Mouse (Mus musculus): Measurements from ENCODE around the gene Als2.

Gene Als2

DNA sequence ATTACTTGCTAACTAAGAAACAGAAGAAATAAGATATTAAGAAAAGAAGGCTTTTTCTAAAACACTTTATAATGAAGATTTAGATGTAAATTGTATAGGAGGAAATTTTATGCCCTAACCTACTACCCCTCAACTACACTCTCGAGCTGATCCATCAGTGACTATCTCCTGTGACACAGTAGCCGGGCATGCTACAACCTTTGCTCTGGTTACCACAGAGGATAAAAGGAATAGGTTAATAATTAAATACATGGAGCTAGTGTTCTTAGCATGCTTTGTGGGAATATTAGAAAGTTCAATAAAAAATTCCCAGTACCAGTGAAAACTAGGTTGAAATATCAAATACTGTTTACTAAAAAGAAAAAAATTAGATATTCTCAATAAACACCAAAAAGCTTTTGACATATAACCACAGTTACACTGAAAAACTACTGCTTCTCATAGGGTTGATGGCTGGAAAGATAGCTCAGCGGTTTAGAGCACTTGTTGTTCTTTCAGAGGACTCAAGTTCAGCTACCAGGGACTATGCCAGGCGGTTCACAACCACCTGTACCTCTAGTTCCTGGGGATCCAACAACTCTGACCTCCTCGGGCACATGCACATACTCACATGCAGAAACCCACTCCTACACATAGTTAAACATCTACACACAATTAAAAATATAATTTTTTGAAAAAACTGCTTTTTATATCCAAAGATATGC lies 24.8 kb downstream of the Als2 start:
- no peak for DNase-seq (ENCODE audit: low spot score)

DNA sequence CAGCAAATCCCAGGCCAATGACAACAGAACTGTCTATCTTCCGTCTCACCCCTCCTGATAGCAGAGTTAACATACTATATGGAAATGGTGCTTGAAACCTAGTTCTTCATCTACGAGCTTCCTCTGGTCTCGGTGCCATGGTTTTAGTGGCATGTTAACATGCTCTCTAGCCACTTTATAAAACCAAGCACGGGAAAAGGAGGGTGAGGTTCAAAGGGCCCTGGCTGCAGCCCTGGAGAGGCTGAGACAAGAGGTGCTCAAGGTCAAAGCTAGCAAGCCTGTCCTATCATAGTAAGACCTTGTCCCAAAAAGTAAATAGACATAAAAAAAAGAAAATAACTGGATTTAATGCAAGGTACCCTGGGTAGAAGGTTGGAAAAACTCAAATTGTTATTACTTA lies 25.4 kb downstream of the Als2 start:
- no peak for DNase-seq (ENCODE audit: low spot score)

DNA sequence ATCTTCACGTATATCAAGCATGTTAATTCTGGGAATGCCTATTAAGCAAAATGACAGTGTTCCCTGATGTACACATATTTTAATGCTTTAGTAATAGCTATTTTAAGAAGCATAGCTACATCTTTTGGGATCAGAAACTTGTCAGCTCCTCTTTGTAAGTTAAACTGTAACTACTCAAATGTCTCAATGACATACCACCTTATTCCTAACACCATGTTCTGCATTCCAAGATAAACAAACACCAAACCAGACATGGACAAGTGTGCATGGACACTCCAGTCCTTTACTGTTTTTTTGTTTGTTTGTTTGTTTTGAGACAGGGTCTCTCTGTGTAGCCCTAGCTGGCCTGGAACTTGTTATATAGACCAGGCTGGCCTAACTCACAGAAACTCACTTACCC lies 28.7 kb downstream of the Als2 start:
- no peak for DNase-seq (ENCODE audit: low spot score)

DNA sequence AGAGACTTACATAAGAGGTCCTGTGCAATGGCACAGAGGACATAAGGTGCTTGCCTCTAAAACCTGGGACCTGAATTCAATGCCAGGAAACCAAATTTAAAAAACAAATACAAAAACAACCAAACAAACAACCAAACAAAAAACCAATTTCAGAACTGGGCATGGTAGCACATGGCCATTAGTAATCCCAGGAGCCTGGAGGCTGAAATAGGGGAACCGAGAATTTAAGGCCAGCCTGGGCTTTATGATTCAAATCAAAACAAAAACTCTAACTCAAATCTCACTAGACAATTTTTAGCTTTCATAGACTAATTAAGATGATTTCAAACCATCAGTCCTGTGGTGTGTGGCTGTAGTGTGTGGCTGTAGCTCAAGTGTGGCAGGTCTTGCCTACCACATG lies 32.5 kb downstream of the Als2 start:
- DNase-seq (ENCODE audit: low spot score): no peak

DNA sequence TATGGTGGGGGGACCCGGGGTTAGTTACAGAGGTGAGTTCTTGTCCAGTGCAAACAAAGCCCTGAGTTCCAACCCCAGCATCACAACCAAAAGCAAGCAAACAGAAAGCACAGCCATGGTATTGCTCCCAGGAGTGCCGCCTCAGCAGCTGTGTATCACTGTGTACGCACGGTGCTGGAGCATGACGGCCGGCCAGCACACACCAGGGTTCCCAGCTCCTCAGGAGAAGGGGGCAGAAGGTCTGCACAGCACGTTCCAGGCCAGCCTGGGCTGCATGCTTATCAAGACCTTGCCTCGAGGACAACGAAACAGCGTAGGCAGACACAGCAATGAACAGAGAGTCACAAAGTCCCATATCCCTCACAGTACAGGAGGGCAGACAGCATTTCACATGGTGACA lies 34.7 kb downstream of the Als2 start:
- DNase-seq (ENCODE audit: low spot score): no peak

DNA sequence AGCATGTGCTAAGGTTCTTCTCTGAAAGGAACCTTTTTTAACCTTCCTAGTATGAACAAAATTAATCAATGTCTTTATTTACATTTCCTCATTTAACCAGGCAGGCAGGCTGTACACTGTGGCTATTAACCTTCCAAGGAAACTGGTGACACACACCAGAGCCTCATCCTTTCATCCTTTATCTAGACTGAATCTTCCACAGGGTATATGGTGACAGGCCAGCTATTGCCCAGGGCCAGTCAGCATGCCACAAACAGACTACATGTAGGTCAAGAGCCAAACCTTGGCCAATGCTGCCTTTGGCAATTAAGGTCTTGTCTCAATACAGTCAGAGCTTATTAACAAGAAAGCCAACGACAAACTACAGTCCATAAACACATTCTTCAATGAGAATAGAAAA lies 35.5 kb downstream of the Als2 start:
- peak; percentile 64 for DNase-seq (ENCODE audit: low spot score)

DNA sequence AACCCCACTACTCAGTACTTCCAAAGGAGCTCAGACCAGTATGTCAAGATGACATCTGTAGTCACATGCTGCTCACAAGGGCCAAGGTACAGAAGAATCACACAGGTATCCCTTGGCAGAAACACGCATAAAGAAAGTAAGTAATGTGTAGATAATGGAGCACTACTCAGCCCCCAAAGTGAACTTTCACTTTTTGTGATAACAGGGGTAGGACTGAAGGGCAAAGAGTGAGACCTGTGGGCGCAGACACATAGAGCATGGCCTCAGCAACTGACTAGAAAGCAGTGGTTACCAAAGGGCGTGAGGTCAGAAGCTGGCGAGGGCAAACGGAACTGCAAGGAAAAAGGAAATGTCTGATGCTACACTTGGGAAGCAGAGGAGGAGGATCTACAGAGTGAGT lies 36.1 kb downstream of the Als2 start:
- DNase-seq (ENCODE audit: low spot score): no peak

DNA sequence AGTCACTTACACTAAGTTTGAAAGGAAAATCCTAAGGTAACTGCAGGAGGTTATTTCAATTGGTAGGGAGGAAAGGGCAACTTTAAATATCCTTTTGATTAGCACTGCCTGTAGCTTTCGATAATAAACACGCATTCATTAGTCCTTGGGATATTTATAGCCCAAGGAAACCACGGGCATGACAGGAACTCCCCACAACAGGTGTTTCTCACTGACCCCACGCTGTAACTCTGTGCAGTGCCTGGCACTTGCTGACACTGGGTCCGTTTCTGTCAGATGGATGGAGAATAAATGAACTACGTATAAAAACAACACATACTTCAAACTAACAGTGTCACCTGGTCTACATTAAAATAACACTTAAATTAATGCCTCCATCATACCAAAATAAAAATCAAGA lies 42.1 kb downstream of the Als2 start:
- no peak for DNase-seq (ENCODE audit: low spot score)

DNA sequence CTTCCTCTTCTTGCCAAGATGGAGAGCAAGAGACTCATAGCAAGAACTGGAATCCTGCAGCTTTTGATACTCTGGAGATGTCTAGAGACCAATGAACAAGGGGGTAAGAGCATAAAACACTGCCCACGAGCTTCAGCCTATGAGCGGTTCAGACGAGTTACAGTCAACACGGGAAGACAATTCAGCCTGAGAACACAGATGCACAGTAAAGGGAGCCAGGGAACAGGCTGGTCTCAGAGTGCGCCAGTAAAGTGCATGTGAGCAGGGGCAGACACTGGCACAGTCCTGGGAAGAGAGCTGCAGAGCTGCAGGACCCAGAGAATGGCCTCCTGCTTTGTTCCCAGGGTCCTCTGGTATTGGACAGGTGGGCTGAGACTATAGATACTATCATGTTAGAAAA lies 49.2 kb downstream of the Als2 start:
- DNase-seq (ENCODE audit: low spot score): no peak

DNA sequence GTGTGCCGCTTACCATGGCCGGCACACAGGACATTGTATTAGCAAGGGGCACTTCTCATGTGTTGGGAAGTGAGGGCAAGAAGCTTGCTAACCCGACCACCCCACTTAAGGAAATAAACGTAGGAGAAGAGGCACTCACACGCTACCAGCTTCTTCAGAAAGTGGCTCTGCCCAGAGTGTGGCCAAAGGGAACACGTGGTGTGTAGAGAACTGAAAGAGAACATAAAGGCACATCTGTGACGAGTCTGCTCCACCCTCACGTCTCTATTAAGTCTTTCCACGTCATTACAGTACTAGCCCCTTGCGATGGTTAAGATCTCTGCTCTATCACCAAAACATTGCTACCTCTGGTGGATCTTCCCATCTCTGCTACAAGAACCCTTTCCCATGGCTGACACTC lies 50.7 kb downstream of the Als2 start:
- DNase-seq (ENCODE audit: low spot score): no peak

DNA sequence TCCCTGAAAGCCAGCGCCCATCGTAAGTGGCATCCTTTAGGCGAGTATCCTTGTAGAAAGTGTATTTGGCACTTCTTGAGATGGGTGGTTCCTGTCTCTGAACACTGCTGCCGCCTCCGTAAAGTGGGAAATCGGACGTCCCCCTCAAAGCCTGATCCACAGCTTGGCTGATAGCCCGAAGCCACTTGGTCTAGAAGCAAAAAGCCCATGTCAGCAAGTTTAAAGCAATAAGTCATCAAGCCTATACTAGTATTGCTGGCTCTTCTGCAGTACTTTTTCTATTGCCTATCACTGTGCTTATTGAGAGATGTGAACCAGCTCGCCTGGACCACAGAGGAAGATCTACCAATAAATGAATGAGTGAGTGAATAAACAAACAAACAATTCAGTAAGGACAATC lies 51.6 kb downstream of the Als2 start:
- DNase-seq (ENCODE audit: low spot score): no peak

DNA sequence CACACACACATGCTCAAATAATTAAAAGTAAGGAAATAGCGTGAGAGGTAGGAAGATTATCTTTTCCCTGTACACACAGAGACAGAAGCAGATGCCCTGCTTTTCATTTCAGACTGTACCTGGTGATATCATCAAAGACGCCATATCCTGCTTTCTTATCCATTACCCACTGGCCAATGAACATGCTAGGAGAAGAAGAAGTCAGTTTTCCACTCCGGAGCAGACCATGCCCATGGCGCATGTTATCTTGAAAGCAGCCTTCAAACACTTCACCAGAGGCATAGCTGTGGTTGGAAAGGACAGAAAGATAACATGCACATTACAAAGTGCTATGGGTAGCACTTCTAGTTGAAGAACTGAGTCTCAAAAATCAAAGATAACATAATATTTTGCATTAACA lies 54.0 kb downstream of the Als2 start:
- DNase-seq (ENCODE audit: low spot score): no peak

DNA sequence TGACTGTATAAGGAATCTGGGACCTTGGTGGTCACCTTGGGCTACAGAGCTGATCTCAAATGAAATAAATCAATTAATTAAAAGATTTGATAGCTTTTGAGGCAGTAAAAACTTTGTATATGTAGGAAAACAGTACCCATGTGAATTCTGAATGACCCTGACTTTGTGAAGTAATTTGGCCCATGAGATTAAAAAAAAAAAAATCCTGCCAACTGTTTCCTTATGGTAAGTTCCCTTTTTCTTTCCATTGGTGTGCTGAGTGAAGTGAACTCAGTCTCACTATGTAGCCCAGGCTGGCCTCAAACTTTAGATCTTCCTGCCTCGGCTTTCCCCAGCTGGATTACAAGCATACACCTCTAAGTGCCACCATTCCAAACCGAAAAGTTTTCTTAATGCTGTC lies 54.7 kb downstream of the Als2 start:
- DNase-seq (ENCODE audit: low spot score): no peak

DNA sequence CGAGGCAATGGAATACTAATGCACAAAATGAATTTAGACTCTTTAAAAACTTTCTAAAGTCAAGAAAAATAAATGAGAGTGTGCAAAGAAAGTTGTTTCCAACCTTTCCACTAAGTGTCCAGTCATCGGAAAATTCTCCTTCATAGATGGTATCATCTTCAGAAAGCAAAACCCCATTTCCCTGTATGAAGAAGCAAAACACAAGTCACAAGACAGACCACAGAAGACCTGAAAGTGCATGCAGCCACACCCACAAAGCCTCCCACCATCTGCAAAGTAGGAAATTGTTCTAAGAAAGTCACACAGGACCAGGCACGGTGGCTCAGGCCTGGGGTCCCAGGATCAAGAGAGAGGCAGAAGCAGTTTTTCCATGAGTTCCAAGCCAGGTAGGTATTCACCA lies 57.0 kb downstream of the Als2 start:
- DNase-seq (ENCODE audit: low spot score): no peak

DNA sequence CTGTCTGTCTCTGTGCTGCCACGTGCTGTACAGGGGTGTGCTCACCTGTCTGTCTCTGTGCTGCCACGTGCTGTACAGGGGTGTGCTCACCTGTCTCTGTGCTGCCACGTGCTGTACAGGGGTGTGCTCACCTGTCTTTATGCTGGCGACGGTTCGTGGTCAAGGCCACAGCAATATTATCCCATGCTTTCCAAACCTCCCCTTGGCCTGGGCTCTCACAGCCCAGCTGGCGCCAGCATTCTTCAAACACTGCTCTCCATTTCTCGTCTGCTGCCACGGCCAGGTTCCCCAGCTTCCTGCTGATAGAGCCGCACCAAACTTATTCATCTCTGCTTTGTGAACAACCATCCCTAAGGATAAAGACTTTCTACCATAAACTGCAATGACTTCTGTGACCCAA lies 58.6 kb downstream of the Als2 start:
- no peak for DNase-seq (ENCODE audit: low spot score)

DNA sequence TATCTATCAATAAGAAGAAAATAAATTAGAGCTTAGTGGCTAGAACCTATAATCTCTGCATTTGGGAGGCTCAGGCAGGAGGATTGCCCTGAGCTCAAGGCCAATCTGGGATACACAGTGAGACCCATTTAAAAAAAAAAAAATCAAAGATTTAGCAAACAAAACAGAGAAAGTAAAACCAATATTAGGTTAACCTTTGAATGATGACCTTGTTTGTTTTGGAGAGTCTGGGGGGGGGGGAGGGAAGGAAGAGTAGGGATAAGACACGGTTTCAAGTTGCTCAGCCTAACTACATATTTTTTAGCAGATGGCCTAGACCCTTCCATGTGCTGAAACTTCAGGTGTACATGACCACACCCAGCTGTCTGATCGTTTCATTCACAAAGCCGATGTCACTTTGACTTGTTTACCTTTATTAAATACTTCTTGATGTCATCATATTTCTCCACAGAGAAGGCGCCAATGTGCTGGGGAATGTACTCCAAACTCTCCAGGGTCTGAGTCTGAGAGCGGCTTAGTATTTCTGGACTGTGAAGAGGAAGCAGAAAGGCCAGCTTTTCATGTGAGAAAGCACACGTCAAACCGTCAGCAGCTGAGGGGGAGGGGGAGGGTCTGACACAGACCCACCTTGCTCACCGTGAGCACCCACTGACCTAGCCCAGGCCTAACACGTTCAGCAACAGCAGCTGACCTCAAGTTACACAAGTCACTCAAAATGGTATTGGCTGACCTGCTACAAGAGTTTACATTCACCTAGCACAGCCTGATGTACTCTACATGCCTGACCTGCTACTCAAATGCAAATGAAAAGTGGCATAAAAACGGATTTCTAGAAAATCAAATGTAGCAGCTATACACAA lies 62.3 kb downstream of the Als2 start:
- DNase-seq (ENCODE audit: low spot score): no peak

DNA sequence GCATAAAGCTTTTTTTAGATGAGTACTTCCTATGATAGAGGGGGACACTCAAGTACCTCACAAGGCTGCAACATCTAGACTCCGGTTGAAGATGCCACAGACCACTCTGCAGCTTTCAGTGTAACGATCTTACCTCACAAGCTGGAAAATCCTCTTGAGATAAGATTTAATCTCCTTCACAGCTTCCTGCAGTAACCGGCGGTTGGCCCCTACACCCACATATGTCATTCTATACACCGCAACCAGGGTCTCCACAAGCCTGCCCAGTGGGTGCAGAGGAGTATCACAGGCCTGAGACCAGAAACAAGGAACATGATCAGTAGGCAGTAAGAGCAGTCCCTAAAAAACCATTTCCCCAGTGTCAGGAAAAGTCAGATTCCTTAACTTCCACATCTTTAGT lies 64.0 kb downstream of the Als2 start:
- no peak for DNase-seq (ENCODE audit: low spot score)

DNA sequence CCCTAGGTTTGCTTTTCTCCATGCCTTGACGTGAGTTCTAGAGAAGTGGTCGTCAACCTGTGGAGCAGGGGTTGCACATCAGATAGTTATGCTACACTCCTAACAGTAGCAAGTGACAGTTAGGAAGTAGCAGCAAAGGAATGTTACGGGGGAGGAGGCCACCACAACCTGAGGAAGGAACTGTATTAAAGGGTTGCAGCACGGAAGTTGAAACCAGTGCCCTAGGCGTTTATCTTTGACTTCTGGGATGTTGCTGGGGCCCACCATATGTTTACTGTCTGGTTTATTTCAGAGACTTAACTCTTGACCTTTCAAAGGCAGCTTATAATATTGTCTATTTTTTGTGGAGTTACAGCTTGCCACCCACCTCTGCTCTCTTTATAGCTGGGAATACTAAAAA lies 65.2 kb downstream of the Als2 start:
- DNase-seq (ENCODE audit: low spot score): no peak

DNA sequence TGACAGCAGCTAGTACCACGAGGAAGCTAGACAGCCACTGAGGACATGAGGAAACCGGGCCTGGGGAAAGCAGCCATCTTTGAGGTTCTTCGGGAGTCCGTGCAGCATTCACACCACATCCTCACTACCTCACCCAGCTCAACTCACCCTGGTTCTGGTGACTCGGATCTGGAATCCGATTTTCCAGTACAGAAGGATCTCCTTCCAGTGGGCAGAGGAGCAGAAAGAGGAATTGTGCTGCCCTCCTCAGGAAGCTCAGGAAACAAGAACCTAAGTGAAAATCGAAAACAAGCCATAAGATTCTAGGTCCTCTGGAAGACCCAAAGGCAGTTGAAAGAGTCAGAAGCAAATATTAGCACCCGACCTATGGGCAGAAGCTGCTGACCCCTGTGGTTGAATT lies 66.7 kb downstream of the Als2 start:
- DNase-seq (ENCODE audit: low spot score): no peak

DNA sequence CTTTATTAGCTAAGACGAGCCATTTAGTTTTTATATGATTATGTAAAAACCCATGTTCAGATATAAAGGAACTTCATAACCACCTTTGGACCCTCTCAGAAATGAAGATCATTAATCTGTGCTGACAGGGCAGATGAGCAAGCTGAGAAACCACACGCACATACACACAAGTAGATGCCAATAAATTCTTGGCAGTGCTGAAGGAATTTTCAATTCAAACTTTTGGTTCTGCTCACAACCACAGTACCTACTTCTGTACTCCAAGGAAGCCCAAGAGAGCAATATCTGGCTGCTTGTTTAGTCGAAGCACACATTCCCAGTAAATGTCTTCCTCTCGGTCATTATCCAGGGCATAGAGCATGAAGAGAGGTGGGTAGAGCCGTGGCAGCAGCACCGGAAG lies 67.4 kb downstream of the Als2 start:
- no peak for DNase-seq (ENCODE audit: low spot score)

DNA sequence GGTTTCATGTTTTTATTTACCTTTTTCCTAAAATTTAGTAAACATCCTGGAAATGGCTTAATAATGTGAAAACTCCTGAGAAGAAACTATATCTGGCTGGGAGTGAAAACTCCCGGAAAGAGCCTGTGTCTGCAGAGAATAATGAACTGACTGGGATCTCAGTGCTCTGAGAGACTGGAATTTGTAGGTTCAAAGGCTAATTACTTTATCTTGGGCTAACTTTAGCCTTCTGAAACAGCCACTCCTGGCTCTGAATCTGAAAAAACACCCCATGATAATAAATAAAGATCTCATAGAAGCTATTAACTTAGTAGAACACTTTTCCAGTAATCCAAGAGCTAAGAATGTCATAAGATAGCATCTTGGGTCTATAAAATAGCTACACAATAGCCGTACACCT lies 68.5 kb downstream of the Als2 start:
- DNase-seq (ENCODE audit: low spot score): no peak

DNA sequence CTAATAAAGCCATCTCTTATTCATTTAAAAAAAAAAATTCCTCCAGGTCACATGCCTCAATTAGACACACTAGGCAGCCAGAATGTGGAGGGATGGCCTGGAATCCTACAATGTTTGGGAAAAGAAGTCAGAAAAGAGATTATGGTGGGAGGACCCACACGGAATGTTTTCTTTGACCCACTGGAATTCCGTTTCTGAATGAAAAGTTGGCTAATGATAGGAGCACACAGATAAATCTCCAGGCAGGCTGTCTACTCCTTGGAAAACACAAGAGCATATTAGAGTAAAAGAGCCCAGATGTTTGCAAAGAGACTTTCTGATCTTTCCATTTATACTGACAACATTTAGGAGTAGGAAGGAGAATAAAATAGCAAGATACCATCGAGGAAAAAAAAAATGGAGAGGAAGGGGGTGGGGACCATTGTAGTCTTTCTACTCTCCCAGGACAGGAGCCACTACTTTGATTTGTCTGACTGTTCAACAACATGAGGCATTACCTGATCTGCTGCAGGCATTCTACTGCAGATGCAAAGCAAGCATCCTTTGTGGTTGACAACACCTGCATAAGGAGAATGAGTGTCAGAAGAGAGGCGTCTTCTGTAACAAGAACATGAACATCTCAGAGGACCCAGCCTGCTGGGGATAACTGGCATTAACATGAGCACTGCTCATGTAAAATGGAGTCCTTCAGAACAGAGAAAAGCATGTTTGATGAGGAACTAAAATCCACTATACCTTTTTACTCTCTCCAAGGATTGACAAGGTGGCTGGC lies 69.2 kb downstream of the Als2 start:
- no peak for DNase-seq (ENCODE audit: low spot score)
